Mouse (Mus musculus): Measurements from ENCODE around the gene Slc26a10.
A peak's percentile ranks its signal among the peaks of the same experiment; 100 is the strongest.
"Not testable (repeated sequence)": the region's sequence is repeated elsewhere in the genome, so short reads cannot be mapped to it uniquely, and the experiment has no call there.

Slc26a10 gene

GRCm38 (mm10) chr10:127134394-127135035 is 45.9 kb downstream of the Slc26a10 start:
- DNase-seq (ENCODE audit: low read depth, low spot score): not testable (repeated sequence)

GRCm38 (mm10) chr10:127132469-127132868 is 48.0 kb downstream of the Slc26a10 start:
- DNase-seq (ENCODE audit: low read depth, low spot score): no peak

DNA sequence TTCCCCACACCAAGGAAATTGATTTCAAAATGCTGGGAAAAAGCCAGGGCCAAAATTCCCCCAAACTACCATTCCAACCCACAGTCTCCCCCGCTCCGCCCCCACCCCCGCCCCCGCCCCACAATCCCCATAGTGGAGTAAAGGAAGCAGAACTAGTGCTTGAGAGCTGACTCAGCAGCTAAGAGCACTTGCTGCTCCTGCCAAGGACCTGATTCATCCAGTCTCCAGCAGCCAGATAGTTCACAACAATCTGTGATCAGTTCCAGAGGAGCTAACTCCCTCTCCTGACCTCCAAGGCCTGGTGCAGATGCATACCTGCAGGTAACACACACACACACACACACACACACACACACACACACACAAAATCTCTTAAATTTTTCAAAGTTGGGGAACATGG is 51.0 kb downstream of the Slc26a10 start:
- no peak for DNase-seq (ENCODE audit: low read depth, low spot score)

GRCm38 (mm10) chr10:127127711-127128279 is 52.6 kb downstream of the Slc26a10 start:
- no peak for DNase-seq (ENCODE audit: low read depth, low spot score)

GRCm38 (mm10) chr10:127126579-127126978 is 53.9 kb downstream of the Slc26a10 start:
- DNase-seq (ENCODE audit: low read depth, low spot score): no peak

- peak; percentile 46 for DNase-seq (ENCODE audit: low read depth, low spot score)
These were observed 55.0 kb downstream of the Slc26a10 start for GRCm38 (mm10) chr10:127125210-127126001.

DNA sequence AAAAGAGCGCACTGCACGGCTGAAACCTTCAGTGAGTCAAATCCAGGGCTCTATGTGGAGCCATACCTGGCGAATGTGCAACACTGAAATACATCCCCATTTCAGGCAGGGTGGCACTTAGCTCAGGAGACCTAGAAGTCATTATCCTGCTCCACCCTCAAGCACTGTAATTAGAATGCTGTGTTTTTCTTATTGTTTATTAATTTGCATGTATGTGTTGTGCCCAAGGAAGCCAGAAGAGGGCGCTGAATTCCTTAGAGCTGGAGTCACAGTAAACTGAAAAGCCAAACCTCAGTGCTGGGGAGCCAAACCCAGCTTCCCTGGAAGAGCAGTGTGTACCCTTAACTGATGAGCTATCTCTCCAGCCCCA is 57.0 kb downstream of the Slc26a10 start:
- DNase-seq (ENCODE audit: low read depth, low spot score): peak; percentile 67

DNA sequence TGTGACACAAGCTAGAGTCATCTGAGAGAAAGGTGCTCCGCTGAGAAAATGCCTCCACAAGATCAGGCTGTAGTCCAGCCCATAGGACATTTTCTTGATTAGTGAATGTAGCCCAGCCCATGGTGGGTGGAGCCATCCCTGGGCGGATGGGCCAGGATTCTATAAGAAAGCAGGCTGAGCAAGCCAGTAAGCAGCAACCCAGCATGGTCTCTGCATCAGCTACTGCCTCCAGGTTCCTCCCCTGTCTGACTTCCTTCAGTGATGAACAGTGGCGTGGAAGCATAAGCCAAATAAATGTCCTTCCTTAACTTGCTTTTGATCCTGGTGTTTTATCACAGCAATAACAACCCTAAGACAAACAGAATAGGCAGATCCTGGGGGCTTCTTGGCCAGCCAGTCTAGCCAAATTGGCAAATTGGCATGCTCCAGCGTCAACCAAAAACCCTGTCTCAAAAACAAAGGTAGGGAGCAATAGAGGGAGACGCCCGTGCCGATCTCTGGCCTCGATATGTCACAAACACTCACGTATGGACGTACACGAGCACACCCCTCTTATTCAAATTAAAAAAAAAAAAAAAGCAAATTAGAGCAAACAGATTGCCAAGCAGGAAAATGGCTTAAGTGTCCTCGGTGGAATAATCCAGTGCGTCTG is 57.5 kb downstream of the Slc26a10 start:
- no peak for DNase-seq (ENCODE audit: low read depth, low spot score)

DNA sequence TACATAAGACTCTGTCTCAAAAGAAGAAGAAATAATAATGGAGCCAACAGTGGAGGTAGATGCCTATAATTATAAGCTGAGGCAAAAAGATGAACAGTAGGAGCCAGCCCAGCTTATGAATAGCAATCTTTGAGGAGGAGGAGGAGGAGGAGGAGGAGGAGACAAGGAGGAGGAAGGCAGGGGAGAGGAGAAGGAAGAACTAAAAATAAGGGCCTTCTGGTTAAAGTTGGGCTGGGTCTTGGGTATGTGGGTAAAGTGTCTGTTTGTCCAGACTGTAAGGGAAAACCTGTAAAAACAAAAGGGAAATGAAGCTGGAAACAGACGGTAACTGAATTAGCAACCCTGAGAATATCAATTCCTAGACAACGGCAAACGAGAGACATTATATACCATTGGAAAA is 58.4 kb downstream of the Slc26a10 start:
- no peak for DNase-seq (ENCODE audit: low read depth, low spot score)

Data from forelimb bud, embryonic 11.5 days (tissue).